11 mouse cellular contexts compared by ENCODE assay signal in genomic region chr13:75542253-75542945, GRCm38 (mm10).
DNase-seq lines count a peak whose midpoint lies in the region; ATAC-seq and TF ChIP-seq lines count a peak whose summit lies in the region.
"Had no signal": no experiment of that assay in that cellular context is flagged by ENCODE, and none has a peak within 500 bp of the region (broad histone marks: within the 10 kb centered on the region; RNA-seq: fewer than 3 reads in every experiment).

No protein-coding gene starts in this region.

- peak; percentile 41 for DNase-seq in kidney, adult 18-20 months
- DNase-seq in kidney, postnatal 4 days: no peak
- DNase-seq in Muller cell, postnatal 12 days (ENCODE audit: inconsistent ontology term): peak; percentile 52
- DNase-seq in lung, embryonic 14.5 days: peak; percentile 86
- DNase-seq in urinary bladder, postnatal 25 days (ENCODE audit: low spot score): no peak

- ATAC-seq in common myeloid progenitor, adult 5-6 weeks (replicated peaks; ENCODE audit: low read depth, poor library complexity, severe bottlenecking): peak; percentile 78
- ATAC-seq in lung, embryonic 14.5 days (ENCODE audit: insufficient read depth): peak; percentile 89
- ATAC-seq in midbrain, embryonic 15.5 days (replicated peaks): no peak
- ATAC-seq in forebrain, embryonic 13.5 days: no peak

- 0 out of 2 replicates have a peak overlapping the region, but pooled peaks have one; percentile 13 for H3K27ac ChIP-seq in lung, embryonic 14.5 days (ENCODE audit: low read depth)
- no peak overlapping the region for H3K27ac ChIP-seq in midbrain, embryonic 15.5 days
- H3K27ac ChIP-seq in forebrain, embryonic 13.5 days: no peak overlapping the region
- H3K27ac ChIP-seq: embryonic facial prominence, embryonic 15.5 days; heart, embryonic 15.5 days; midbrain, embryonic 12.5 days had no signal

- no peak for TF ChIP-seq CTCF in lung, embryonic 14.5 days (IDR thresholded peaks at IDR 0.05; ENCODE audit: low read depth)

- H3K9ac ChIP-seq in lung, embryonic 14.5 days: no peak overlapping the region
- no peak overlapping the region for H3K9ac ChIP-seq in midbrain, embryonic 15.5 days
- no peak overlapping the region for H3K9ac ChIP-seq in forebrain, embryonic 13.5 days
- H3K9ac ChIP-seq: embryonic facial prominence, embryonic 15.5 days; heart, embryonic 15.5 days; midbrain, embryonic 12.5 days had no signal

- H3K4me3 ChIP-seq in lung, embryonic 14.5 days (ENCODE audit: low read depth, low read length): no peak overlapping the region
- no peak overlapping the region for H3K4me3 ChIP-seq in midbrain, embryonic 15.5 days
- H3K4me3 ChIP-seq in forebrain, embryonic 13.5 days: no peak overlapping the region
- H3K4me3 ChIP-seq: embryonic facial prominence, embryonic 15.5 days; heart, embryonic 15.5 days; midbrain, embryonic 12.5 days had no signal

- H3K27me3 ChIP-seq in lung, embryonic 14.5 days (ENCODE audit: insufficient read depth, low read length): no peaks in the 10 kb centered on the region
- H3K27me3 ChIP-seq in midbrain, embryonic 15.5 days (replicated peaks): no peaks in the 10 kb centered on the region
- no peaks in the 10 kb centered on the region for H3K27me3 ChIP-seq in forebrain, embryonic 13.5 days
- H3K27me3 ChIP-seq: embryonic facial prominence, embryonic 15.5 days; heart, embryonic 15.5 days; midbrain, embryonic 12.5 days had no signal

- H3K9me3 ChIP-seq in lung, embryonic 14.5 days (ENCODE audit: low read depth, low read length): no peaks in the 10 kb centered on the region
- no peaks in the 10 kb centered on the region for H3K9me3 ChIP-seq in midbrain, embryonic 15.5 days
- H3K9me3 ChIP-seq in forebrain, embryonic 13.5 days (replicated peaks): no peaks in the 10 kb centered on the region
- H3K9me3 ChIP-seq: embryonic facial prominence, embryonic 15.5 days; heart, embryonic 15.5 days; midbrain, embryonic 12.5 days had no signal

- H3K36me3 ChIP-seq in lung, embryonic 14.5 days (ENCODE audit: insufficient read depth): no peaks in the 10 kb centered on the region
- no peaks in the 10 kb centered on the region for H3K36me3 ChIP-seq in midbrain, embryonic 15.5 days (replicated peaks)
- H3K36me3 ChIP-seq in forebrain, embryonic 13.5 days (ENCODE audit: poor library complexity, severe bottlenecking): no peaks in the 10 kb centered on the region
- H3K36me3 ChIP-seq: embryonic facial prominence, embryonic 15.5 days; heart, embryonic 15.5 days; midbrain, embryonic 12.5 days had no signal

- no peaks in the 10 kb centered on the region for H3K4me1 ChIP-seq in lung, embryonic 14.5 days (ENCODE audit: insufficient read depth)
- no peaks in the 10 kb centered on the region for H3K4me1 ChIP-seq in midbrain, embryonic 15.5 days
- no peaks in the 10 kb centered on the region for H3K4me1 ChIP-seq in forebrain, embryonic 13.5 days
- H3K4me1 ChIP-seq: embryonic facial prominence, embryonic 15.5 days; heart, embryonic 15.5 days; midbrain, embryonic 12.5 days had no signal

- 29% methylated on average over 2 of the region's 2 CpGs for WGBS in lung, embryonic 14.5 days
- 83% methylated on average over 2 of the region's 2 CpGs for WGBS in midbrain, embryonic 15.5 days
- 81% methylated on average over 2 of the region's 2 CpGs for WGBS in forebrain, embryonic 13.5 days

- no peak overlapping the region for H3K4me2 ChIP-seq in lung, embryonic 14.5 days
- H3K4me2 ChIP-seq in midbrain, embryonic 15.5 days: no peak overlapping the region
- H3K4me2 ChIP-seq in forebrain, embryonic 13.5 days: no peak overlapping the region
- H3K4me2 ChIP-seq: embryonic facial prominence, embryonic 15.5 days; heart, embryonic 15.5 days; midbrain, embryonic 12.5 days had no signal

Comparison
In these comparisons a context has a peak if more than half of its experiments do, and no peak if none do; other contexts are left out.
1. DNase-seq: peak in kidney, adult 18-20 months (single experiment), Muller cell, postnatal 12 days (single experiment) and lung, embryonic 14.5 days (single experiment); none in kidney, postnatal 4 days (0 of 2) and urinary bladder, postnatal 25 days (single experiment).
2. ATAC-seq: peak in common myeloid progenitor, adult 5-6 weeks (single experiment) and lung, embryonic 14.5 days (single experiment); none in midbrain, embryonic 15.5 days (single experiment) and forebrain, embryonic 13.5 days (single experiment).